Comparison of ENCODE assay signal across 7 mouse cellular contexts in genomic region chr9:97017121-97017810, GRCm38 (mm10). TPM values are rescaled to one million over a fixed set of nuclear protein-coding genes. Genes with fewer than 3 reads are reported as not detected.
DNase-seq lines count a peak whose midpoint lies in the region; ATAC-seq lines count a peak whose summit lies in the region.

No protein-coding gene starts in this region.

- H3K27me3 ChIP-seq in heart, embryonic 13.5 days (replicated peaks) = peaks cover 5% of the 10 kb centered on the region; the same call in 1 of the 2 replicates
- no peaks in the 10 kb centered on the region for H3K27me3 ChIP-seq in midbrain, embryonic 16.5 days (ENCODE audit: control insufficient read depth, insufficient read depth, low read depth, low read length)

- ATAC-seq in common myeloid progenitor, adult 5-6 weeks (replicated peaks; ENCODE audit: low read depth, poor library complexity, severe bottlenecking) = peak; percentile 28
- no peak for ATAC-seq in heart, embryonic 13.5 days (ENCODE audit: extremely low read depth, insufficient number of reproducible peaks, low FRiP score, low TSS enrichment)
- no peak for ATAC-seq in midbrain, embryonic 16.5 days

- peak overlapping the region; percentile 72 for H3K4me3 ChIP-seq in heart, embryonic 13.5 days
- peak overlapping the region; percentile 76 for H3K4me3 ChIP-seq in midbrain, embryonic 16.5 days (ENCODE audit: low read depth, low read length)

- H3K27ac ChIP-seq in heart, embryonic 13.5 days (replicated peaks) = peak overlapping the region; percentile 95
- H3K27ac ChIP-seq in midbrain, embryonic 16.5 days (ENCODE audit: low read length) = peak overlapping the region; percentile 96

- H3K4me1 ChIP-seq in heart, embryonic 13.5 days = peaks cover 61% of the 10 kb centered on the region
- peaks cover 40% of the 10 kb centered on the region for H3K4me1 ChIP-seq in midbrain, embryonic 16.5 days (ENCODE audit: control insufficient read depth, insufficient read depth, low read length)

- H3K36me3 ChIP-seq in heart, embryonic 13.5 days = no peaks in the 10 kb centered on the region
- H3K36me3 ChIP-seq in midbrain, embryonic 16.5 days (ENCODE audit: control insufficient read depth, insufficient read depth, low read length) = no peaks in the 10 kb centered on the region

- under 1% methylated on average over 34 of the region's 34 CpGs for WGBS in heart, embryonic 13.5 days
- WGBS in midbrain, embryonic 16.5 days = under 1% methylated on average over 34 of the region's 34 CpGs

- H3K9ac ChIP-seq in heart, embryonic 13.5 days = peak overlapping the region; percentile 89
- peak overlapping the region; percentile 97 for H3K9ac ChIP-seq in midbrain, embryonic 16.5 days (ENCODE audit: low read depth, low read length)

- no peaks in the 10 kb centered on the region for H3K9me3 ChIP-seq in heart, embryonic 13.5 days
- H3K9me3 ChIP-seq in midbrain, embryonic 16.5 days (replicated peaks; ENCODE audit: control insufficient read depth, low read length, poor library complexity, severe bottlenecking) = no peaks in the 10 kb centered on the region

- peak overlapping the region; percentile 81 for H3K4me2 ChIP-seq in heart, embryonic 13.5 days
- H3K4me2 ChIP-seq in midbrain, embryonic 16.5 days (ENCODE audit: low read length) = peak overlapping the region; percentile 84

- peak; percentile 30 to 50 for DNase-seq in right cerebral cortex, adult 2 months (ENCODE audit: low spot score in 2 of 2)
- no peak for DNase-seq in right cerebral cortex, adult 18-20 months
- DNase-seq in kidney, postnatal 14 days = peak; percentile 40
- DNase-seq in urinary bladder, postnatal 4 days (ENCODE audit: low spot score in 2 of 2) = no peak

RNA-seq across cellular contexts. Expression of gene Spsb4, which starts 1.4 kb away (rescaled TPM):
- 0.78 and 2.0 TPM in 2 replicates for total RNA-seq in common myeloid progenitor, adult 5-6 weeks (2017)
- 55.5 and 61.4 TPM in 2 replicates for polyA plus RNA-seq in heart, embryonic 13.5 days (2015; fragmentation: Nextera tagmentation; extraction: Ambion mirVana)
- polyA plus RNA-seq in midbrain, embryonic 16.5 days (2015; fragmentation: Nextera tagmentation; extraction: Ambion mirVana) = 23.5 and 28.3 TPM in 2 replicates

Comparison
In these comparisons a context has a peak if more than half of its experiments do, and no peak if none do; other contexts are left out.
1. DNase-seq: peak in right cerebral cortex, adult 2 months (2 of 2) and kidney, postnatal 14 days (single experiment); none in right cerebral cortex, adult 18-20 months (single experiment) and urinary bladder, postnatal 4 days (0 of 2).